Mouse (Mus musculus): Measurements from ENCODE around the gene Dcaf15. TPM values are rescaled to one million over a fixed set of nuclear protein-coding genes. Genes with fewer than 3 reads are reported as not detected.

Gene Dcaf15
- polyA plus RNA-seq, 2 experiments from 2014 or later = 14.5 to 15.5 TPM

DNA sequence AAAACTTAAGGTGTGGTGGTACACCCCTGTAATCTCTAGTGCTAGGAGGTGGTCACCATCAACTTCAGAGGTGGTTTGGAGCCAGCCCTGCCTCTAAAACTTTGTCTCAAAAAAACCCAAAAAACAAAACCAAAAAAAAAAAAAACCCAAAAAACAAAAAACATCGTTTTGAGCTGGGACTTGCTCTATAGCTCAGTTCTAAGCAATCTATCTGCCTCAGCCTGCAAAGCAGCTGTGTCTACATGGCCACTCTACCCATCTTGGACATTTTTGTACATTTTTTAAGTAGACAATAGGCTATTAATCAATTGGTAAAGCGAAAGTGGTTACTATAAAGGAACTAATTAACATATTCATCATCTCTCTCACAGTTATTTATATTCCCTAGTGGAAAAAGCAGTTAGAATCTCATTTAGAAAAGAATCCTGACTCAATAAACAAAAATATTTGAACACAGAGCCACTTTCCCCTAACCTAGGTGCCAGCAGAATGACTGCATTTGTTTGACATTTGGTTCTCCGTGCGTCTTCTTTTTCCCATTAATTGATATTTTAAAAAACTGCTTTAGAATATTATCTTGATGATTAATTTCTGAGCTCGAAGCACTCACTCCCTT, 39.0 kb downstream of the Dcaf15 start:
- ATAC-seq = no peak

DNA sequence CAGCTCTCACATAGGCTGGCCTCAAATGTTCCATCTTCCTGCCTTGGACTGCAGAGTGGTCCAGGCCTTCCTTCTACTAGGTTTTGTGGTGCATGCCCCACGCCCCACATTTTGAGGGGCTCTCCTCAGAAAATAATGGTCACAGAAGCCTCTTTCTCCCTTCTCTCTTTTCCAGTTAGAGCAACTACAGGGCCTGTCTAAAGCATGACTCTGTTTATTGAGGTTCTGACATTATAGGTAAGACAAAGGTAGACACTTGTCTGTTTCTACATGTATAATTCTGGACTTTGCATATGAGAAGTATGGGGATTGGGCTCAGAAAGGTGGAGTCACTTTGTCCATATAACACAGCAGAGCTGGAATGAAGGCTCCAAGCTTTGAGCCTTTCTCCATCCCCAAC, 39.5 kb downstream of the Dcaf15 start, which contains the start of gene Gm10643:
Gm10643 (minus strand) TSS at position 101 of the 400 bp plus-strand sequence.
- no peak for ATAC-seq

DNA sequence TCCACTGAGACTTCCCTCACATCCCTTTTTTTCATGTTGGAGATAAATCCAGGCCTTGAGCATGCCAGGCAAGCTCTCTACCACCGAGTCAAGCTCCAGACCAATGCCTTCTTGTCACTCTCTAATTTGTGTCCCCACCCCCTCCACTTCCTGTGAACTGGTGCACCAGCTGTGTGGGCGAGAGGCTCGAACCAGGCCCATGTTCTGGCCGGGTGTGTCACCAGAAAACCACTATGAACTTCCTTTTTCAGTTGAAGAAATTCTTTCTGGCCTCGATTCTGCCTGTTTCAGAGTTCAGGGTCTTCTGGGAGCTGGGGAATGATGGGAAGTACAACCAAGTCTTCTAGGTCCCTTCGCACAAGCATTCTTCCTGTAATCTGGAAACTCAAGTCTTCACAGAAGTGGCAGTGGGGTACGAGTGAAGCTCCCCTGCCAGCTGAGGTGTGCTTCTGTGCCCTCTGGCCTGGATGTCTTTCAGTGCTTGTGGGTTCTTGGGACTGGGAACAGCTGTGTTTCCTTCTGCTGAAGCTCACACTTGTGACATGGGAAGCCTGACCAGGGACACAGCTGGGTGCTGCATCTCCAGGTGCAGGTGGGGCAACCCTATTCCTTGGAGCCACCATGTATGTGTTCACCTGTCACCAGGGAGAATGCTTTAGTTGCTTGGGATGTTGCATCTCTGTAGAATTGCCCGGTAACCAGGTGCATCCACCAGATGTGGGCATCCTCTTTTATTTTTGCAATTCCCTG, 40.5 kb downstream of the Dcaf15 start:
- ATAC-seq = peak; percentile 26

DNA sequence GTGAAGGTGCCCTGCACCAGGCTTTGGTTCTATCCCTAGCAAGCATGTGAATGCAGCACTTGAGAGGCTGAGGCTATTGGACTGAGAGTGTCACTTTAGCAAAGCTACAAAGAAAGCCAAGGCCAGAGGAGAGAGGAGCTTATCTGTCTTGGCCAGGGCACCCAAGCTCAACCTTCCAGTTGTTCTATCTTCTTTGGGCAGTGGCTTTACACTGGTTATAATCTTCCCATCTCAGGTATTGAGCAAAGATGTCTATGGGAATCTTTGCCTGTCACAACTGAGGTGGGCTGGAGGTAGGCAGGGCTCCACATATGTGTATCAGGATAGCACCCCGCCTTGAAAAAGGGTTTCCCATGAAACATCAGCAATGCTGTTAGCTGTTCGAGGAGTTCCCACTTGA, 44.3 kb downstream of the Dcaf15 start:
- no peak for ATAC-seq

DNA sequence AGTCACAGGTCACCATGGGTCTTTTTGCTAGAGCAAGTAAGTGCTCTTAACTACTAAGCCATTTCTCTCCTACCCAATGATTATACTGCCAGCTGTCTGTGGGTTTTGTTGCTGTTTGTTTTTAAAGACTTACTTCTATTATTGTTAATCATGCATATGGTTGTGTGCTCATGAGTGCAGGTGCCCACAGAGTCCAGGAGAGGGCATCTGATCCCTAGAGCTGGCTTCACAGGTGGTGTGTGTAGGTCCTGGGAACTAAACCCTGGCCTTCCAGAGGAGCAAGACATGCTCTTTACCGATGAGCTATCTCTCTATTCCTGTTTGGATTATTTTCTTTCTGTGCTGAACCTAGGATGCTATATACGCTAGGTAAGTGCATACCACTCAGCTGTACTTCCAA, 45.3 kb downstream of the Dcaf15 start:
- no peak for ATAC-seq

DNA sequence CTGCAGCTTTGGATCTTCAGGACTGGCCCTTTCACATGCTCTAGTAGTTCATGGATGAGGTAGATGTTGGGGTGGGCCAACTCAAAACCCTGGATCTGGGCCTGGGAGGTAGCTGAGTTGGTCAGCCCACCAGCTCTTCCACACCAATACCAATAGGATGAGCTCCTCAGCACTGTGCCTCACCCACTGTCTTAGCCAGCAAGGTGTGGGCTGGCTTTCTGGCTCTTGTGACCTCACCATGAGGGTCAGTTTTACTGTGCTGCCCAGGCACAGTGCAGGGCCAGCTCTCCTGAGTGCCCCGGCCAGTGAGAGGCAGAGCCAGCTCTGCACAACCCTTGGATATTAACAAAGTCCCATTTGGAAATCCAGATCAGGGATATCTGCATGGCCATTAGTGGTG, 46.7 kb downstream of the Dcaf15 start:
- ATAC-seq = no peak

DNA sequence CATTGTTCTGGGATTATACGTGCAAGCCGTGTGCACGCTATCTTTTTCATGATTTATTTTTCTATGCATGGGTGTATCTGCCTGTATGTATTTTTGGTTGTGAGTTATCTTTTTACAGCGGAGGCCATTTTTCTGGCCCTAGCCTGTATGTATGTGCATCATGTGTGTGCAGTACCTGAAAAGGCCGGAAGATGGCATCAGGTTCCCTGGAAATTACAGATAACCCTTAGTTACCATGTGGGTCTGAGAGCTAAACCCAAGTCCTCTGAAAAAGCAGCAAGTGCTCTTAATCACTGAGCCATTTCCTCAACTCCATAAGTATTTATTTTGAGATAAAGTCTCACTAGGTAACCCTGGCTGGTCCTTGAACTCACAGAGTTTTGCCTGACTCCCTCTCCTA, 51.3 kb downstream of the Dcaf15 start:
- ATAC-seq = no peak

DNA sequence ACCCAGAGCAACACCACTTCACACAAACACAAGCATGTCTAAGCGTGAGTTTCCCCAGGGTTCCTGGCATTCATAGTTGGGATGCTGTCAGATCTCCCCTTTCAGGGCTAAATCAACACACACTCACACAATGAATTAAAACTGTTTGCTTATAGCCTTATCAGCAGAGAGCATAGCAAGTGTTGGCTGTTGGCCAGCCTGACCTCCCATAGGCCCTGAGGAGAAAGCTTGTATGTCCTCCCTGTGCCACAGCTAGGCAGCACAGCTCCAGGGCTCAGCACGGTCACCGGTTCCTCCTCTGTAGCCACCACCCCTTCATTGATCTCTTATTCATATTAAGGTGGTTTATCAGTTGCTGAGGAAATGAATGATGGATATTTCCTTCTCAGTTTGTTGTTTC, 51.8 kb downstream of the Dcaf15 start:
- no peak for ATAC-seq

DNA sequence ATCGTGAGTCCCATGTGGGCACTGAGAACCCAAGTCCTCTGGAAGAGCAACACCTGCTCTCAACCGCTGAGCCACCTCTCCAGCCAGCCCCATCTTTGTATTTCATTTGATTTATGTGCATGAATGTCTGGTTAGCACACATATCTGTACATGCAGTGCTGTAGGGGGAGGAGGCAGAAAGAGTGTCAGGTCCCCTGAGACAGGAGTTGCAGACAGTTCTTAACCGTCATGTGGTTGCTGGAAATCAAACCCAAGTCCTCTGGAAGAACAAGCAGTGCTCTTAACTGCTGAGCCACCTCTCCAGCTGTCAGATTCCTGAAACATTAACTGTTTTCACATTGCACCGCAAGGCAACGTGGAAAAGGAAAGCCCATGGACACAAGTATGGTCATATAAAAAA, 56.4 kb downstream of the Dcaf15 start:
- ATAC-seq = no peak

Other genes with a start within 250 kb of the Dcaf15 start
- 10 to 100 TPM in 1 of 2 experiments, 1 to 10 TPM in 1; 8.9 to 11.5 TPM for gene Adgrl1, start 204.7 kb downstream of the Dcaf15 start, polyA plus RNA-seq (2017; shearing (Covaris generic))
- gene Gm10644, start 149.6 kb downstream of the Dcaf15 start, polyA plus RNA-seq (2017; shearing (Covaris generic)) = under 1 TPM; 0.20 to 0.92 TPM
- 10 to 100 TPM; 22.3 to 45.2 TPM for gene Asf1b, start 149.3 kb downstream of the Dcaf15 start, polyA plus RNA-seq (2017; shearing (Covaris generic))
- 10 to 100 TPM in 1 of 2 experiments, 1 to 10 TPM in 1; 9.5 to 15.4 TPM for gene Prkaca, start 131.8 kb downstream of the Dcaf15 start, polyA plus RNA-seq (2017; shearing (Covaris generic))
- 1 to 10 TPM; 5.9 to 6.3 TPM for gene Samd1, start 107.1 kb downstream of the Dcaf15 start, polyA plus RNA-seq (2017; shearing (Covaris generic))
- gene 1700067K01Rik, start 103.3 kb downstream of the Dcaf15 start, polyA plus RNA-seq (2017; shearing (Covaris generic)) = not detected
- gene 2210011C24Rik, start 92.6 kb downstream of the Dcaf15 start, polyA plus RNA-seq (2017; shearing (Covaris generic)) = not detected
- 1 to 10 TPM; 2.0 to 2.9 TPM for gene Palm3, start 83.3 kb downstream of the Dcaf15 start, polyA plus RNA-seq (2017; shearing (Covaris generic))
- 100 to 1,000 TPM; 261 to 389 TPM for gene Il27ra, start 62.2 kb downstream of the Dcaf15 start, polyA plus RNA-seq (2017; shearing (Covaris generic))
- gene Rln3, start 59.8 kb downstream of the Dcaf15 start, polyA plus RNA-seq (2017; shearing (Covaris generic)) = 10 to 100 TPM; 45.1 to 59.1 TPM
- 1 to 10 TPM; 1.2 to 1.7 TPM for gene Gm10643, start 39.6 kb downstream of the Dcaf15 start, polyA plus RNA-seq (2017; shearing (Covaris generic))
- gene Rfx1, start 37.9 kb downstream of the Dcaf15 start, polyA plus RNA-seq (2017; shearing (Covaris generic)) = 10 to 100 TPM; 10.9 to 14.0 TPM
- 10 to 100 TPM in 1 of 2 experiments, 1 to 10 TPM in 1; 6.1 to 13.1 TPM for gene Podnl1, start 21.2 kb upstream of the Dcaf15 start, polyA plus RNA-seq (2017; shearing (Covaris generic))
- 10 to 100 TPM; 12.7 to 19.2 TPM for gene Cc2d1a, start 43.2 kb upstream of the Dcaf15 start, polyA plus RNA-seq (2017; shearing (Covaris generic))
- 1 to 10 TPM; 1.1 to 3.2 TPM for gene 4930432K21Rik, start 43.3 kb upstream of the Dcaf15 start, polyA plus RNA-seq (2017; shearing (Covaris generic))
- under 1 TPM in 1 of 2 experiments, not detected in 1; 0.81 TPM for gene Nanos3, start 80.4 kb upstream of the Dcaf15 start, polyA plus RNA-seq (2017; shearing (Covaris generic))
- 1 to 10 TPM; 3.3 to 4.3 TPM for gene Zswim4, start 132.3 kb upstream of the Dcaf15 start, polyA plus RNA-seq (2017; shearing (Covaris generic))
- gene D8Ertd738e, start 145.0 kb upstream of the Dcaf15 start, polyA plus RNA-seq (2017; shearing (Covaris generic)) = 100 to 1,000 TPM; 365 to 370 TPM
- gene Mri1, start 152.6 kb upstream of the Dcaf15 start, polyA plus RNA-seq (2017; shearing (Covaris generic)) = 1 to 10 TPM; 7.2 to 9.5 TPM
- 10 to 100 TPM; 52.0 to 56.6 TPM for gene Ccdc130, start 165.6 kb upstream of the Dcaf15 start, polyA plus RNA-seq (2017; shearing (Covaris generic))